Mouse (Mus musculus): Measurements from ENCODE around the gene Frmd4a. TPM values are rescaled to one million over a fixed set of nuclear protein-coding genes. Genes with fewer than 3 reads are reported as not detected.
A peak's percentile ranks its signal among the peaks of the same experiment; 100 is the strongest.

Frmd4a gene
- polyA plus RNA-seq, 1 experiment from 2014 or later = 72.7 TPM

DNA sequence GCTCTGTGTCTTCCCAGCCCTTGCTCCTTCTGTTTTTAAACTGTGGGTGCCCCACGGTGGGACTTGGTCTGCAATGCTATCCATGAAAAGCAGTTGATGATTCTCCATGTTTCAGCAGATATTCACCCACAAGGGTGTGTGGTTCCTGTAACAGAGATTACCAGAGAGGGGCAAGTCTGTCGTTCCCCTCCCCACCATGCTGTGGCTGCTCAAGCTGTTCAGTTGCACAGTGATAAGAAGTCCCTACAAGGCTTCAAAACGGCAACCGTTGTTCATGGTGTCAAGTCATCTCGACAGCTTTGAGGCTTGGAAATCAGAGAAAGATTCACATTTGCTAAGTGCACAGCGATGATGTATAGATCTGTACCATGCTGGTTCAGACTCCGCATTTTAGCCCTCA, 449.8 kb downstream of the Frmd4a start:
- no peak for ATAC-seq (replicated peaks)
- H3K9ac ChIP-seq (replicated peaks) = no peak overlapping the region
- no peak overlapping the region for H3K4me2 ChIP-seq (replicated peaks)
- WGBS = 93% methylated on average over 7 of the region's 7 CpGs
- no peaks in the 10 kb centered on the region for H3K27me3 ChIP-seq
- H3K4me3 ChIP-seq = no peak overlapping the region
- H3K36me3 ChIP-seq = peaks cover 4% of the 10 kb centered on the region; the same call in 1 of the 2 replicates
- H3K9me3 ChIP-seq = no peaks in the 10 kb centered on the region
- H3K4me1 ChIP-seq = peaks cover 18% of the 10 kb centered on the region
- no peak overlapping the region for H3K27ac ChIP-seq (replicated peaks)

DNA sequence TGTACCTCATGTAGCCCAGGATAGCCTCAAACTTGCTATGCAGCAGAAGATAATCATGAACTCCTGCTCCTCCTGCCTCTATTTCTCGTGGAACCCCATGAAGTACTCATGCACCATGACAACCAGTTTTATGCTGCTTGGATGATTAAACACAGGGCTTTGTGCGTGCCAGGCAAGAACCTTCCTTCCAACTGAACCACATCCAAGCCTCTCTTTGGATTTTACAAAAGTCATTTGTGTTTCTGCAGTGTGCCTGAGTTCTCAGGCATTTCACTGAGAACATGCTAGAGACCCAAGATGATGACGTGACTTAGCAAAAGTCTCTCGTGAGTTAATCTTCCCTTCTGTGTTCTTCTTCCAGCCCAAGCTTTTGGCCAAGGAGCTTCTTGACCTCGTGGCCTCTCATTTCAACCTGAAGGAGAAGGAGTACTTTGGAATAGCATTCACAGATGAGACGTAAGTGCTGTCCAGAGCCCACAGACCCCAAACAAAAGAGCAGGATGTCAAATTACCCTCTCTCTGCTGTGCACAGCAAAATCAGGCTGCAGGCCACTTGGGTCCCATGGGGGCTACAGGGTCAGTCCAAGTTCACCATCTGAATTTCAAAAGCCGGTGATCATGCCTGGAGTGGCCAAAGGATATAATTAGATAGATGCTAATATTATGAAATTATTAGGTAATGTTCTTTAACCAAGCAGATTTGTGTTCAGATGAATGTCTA, 455.4 kb downstream of the Frmd4a start:
- H3K36me3 ChIP-seq = peaks cover 6% of the 10 kb centered on the region; the same call in 1 of the 2 replicates
- H3K4me2 ChIP-seq (replicated peaks) = no peak overlapping the region
- no peak overlapping the region for H3K4me3 ChIP-seq
- 0 out of 2 replicates have a peak overlapping the region, but pooled peaks have one; percentile 13 for H3K27ac ChIP-seq (replicated peaks)
- no peak for ATAC-seq (replicated peaks)
- 70% methylated on average over 7 of the region's 7 CpGs for WGBS
- H3K4me1 ChIP-seq = peaks cover 25% of the 10 kb centered on the region
- H3K9ac ChIP-seq (replicated peaks) = no peak overlapping the region
- no peaks in the 10 kb centered on the region for H3K9me3 ChIP-seq
- no peaks in the 10 kb centered on the region for H3K27me3 ChIP-seq

GRCm38 (mm10) chr2:4473866-4474538, 456.5 kb downstream of the Frmd4a start:
- Histone ChIP-seq H3K4me3 (no peak overlapping the region), H3K27me3 (no peaks in the 10 kb centered on the region), H3K4me1 (peaks cover 25% of the 10 kb centered on the region), H3K36me3 (0 out of 2 replicates have a peak, but pooled peaks cover 3% of the 10 kb centered on the region), H3K9ac (replicated peaks) (no peak overlapping the region), H3K9me3 (no peaks in the 10 kb centered on the region), H3K27ac (replicated peaks) (peak overlapping the region; percentile 41; the same call in 1 of the 2 replicates), H3K4me2 (replicated peaks) (no peak overlapping the region)
- WGBS = 73% methylated on average over 7 of the region's 8 CpGs
- no peak for ATAC-seq (replicated peaks)

GRCm38 (mm10) chr2:4474539-4474937, 457.0 kb downstream of the Frmd4a start:
- peak overlapping the region; percentile 41; the same call in 1 of the 2 replicates for H3K27ac ChIP-seq (replicated peaks)
- no peak overlapping the region for H3K9ac ChIP-seq (replicated peaks)
- ATAC-seq (replicated peaks) = no peak
- H3K4me3 ChIP-seq = no peak overlapping the region
- H3K4me1 ChIP-seq = peaks cover 25% of the 10 kb centered on the region
- H3K27me3 ChIP-seq = no peaks in the 10 kb centered on the region
- no peaks in the 10 kb centered on the region for H3K9me3 ChIP-seq
- H3K4me2 ChIP-seq (replicated peaks) = no peak overlapping the region
- H3K36me3 ChIP-seq = 0 out of 2 replicates have a peak, but pooled peaks cover 3% of the 10 kb centered on the region

DNA sequence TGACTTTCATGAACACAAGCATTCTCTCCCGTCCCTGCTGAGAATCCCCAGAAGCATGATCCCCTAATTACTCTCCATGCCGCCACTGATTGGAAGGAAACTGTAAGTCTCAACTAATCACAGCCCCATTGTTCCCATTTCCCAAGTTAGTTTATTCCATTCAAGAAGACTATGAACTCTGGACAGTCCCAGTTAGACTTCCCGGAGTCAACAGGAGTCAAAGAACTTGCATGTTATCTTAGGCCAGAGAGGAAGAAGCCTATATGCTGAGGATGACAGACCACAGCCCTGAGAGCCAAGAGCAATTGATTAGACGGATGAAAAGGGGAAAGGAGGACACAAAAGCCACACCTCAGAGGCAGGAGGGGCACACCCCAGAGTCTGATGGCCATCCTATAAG, 458.5 kb downstream of the Frmd4a start:
- no peaks in the 10 kb centered on the region for H3K9me3 ChIP-seq
- H3K9ac ChIP-seq (replicated peaks) = no peak overlapping the region
- H3K4me1 ChIP-seq = peaks cover 25% of the 10 kb centered on the region
- H3K4me3 ChIP-seq = no peak overlapping the region
- ATAC-seq (replicated peaks) = no peak
- H3K36me3 ChIP-seq = 0 out of 2 replicates have a peak, but pooled peaks cover 3% of the 10 kb centered on the region
- no peak overlapping the region for H3K4me2 ChIP-seq (replicated peaks)
- 51% methylated on average over 4 of the region's 4 CpGs for WGBS
- H3K27me3 ChIP-seq = no peaks in the 10 kb centered on the region
- H3K27ac ChIP-seq (replicated peaks) = no peak overlapping the region

- no peak overlapping the region for H3K9ac ChIP-seq (replicated peaks)
- no peak overlapping the region for H3K4me3 ChIP-seq
- no peak for ATAC-seq (replicated peaks)
- WGBS = 90% methylated on average over 5 of the region's 5 CpGs
- peaks cover 25% of the 10 kb centered on the region for H3K4me1 ChIP-seq
- no peaks in the 10 kb centered on the region for H3K27me3 ChIP-seq
- H3K27ac ChIP-seq (replicated peaks) = no peak overlapping the region
- no peaks in the 10 kb centered on the region for H3K9me3 ChIP-seq
- H3K4me2 ChIP-seq (replicated peaks) = no peak overlapping the region
- H3K36me3 ChIP-seq = 0 out of 2 replicates have a peak, but pooled peaks cover 3% of the 10 kb centered on the region
Observed at GRCm38 (mm10) chr2:4476608-4477007, 459.1 kb downstream of the Frmd4a start.

GRCm38 (mm10) chr2:4477311-4477710, 459.8 kb downstream of the Frmd4a start:
- WGBS = 77% methylated on average over 5 of the region's 5 CpGs
- no peak overlapping the region for H3K9ac ChIP-seq (replicated peaks)
- no peak overlapping the region for H3K4me2 ChIP-seq (replicated peaks)
- no peaks in the 10 kb centered on the region for H3K27me3 ChIP-seq
- no peak overlapping the region for H3K27ac ChIP-seq (replicated peaks)
- H3K4me3 ChIP-seq = no peak overlapping the region
- no peak for ATAC-seq (replicated peaks)
- H3K4me1 ChIP-seq = peaks cover 20% of the 10 kb centered on the region
- H3K36me3 ChIP-seq = 0 out of 2 replicates have a peak, but pooled peaks cover 3% of the 10 kb centered on the region
- H3K9me3 ChIP-seq = no peaks in the 10 kb centered on the region

GRCm38 (mm10) chr2:4480180-4480579, 462.7 kb downstream of the Frmd4a start:
- ATAC-seq (replicated peaks) = no peak
- WGBS = 93% methylated on average over 5 of the region's 5 CpGs
- H3K9me3 ChIP-seq = no peaks in the 10 kb centered on the region
- H3K36me3 ChIP-seq = 0 out of 2 replicates have a peak, but pooled peaks cover 3% of the 10 kb centered on the region
- H3K9ac ChIP-seq (replicated peaks) = no peak overlapping the region
- H3K27me3 ChIP-seq = no peaks in the 10 kb centered on the region
- H3K27ac ChIP-seq (replicated peaks) = no peak overlapping the region
- no peak overlapping the region for H3K4me2 ChIP-seq (replicated peaks)
- peaks cover 4% of the 10 kb centered on the region for H3K4me1 ChIP-seq
- no peak overlapping the region for H3K4me3 ChIP-seq

DNA sequence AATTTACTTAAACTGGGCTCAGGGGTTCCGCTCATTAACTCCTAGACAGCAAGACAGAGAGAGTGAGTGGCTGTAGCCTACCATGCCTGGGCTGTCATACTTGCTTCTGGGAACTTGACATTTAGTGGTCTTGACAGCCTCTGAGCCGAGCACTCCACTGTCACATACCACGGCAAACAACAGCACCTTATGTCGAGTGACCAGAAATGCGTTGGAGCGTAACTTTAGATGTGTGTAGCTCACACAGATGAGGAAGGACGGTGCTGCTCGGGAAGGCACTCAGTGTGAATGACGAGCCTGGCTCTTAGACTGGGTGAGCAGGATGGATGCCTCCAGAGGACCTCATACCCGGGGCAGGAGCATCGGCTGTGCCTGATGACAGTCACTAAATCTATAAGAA, 463.6 kb downstream of the Frmd4a start:
- Histone ChIP-seq H3K4me1 (peaks cover 11% of the 10 kb centered on the region), H3K9ac (replicated peaks) (no peak overlapping the region), H3K9me3 (no peaks in the 10 kb centered on the region), H3K27me3 (no peaks in the 10 kb centered on the region), H3K4me3 (no peak overlapping the region), H3K36me3 (0 out of 2 replicates have a peak, but pooled peaks cover 3% of the 10 kb centered on the region), H3K4me2 (replicated peaks) (no peak overlapping the region), H3K27ac (replicated peaks) (no peak overlapping the region)
- 78% methylated on average over 11 of the region's 11 CpGs for whole genome bisulfite sequencing
- no peak for ATAC-seq (replicated peaks)

DNA sequence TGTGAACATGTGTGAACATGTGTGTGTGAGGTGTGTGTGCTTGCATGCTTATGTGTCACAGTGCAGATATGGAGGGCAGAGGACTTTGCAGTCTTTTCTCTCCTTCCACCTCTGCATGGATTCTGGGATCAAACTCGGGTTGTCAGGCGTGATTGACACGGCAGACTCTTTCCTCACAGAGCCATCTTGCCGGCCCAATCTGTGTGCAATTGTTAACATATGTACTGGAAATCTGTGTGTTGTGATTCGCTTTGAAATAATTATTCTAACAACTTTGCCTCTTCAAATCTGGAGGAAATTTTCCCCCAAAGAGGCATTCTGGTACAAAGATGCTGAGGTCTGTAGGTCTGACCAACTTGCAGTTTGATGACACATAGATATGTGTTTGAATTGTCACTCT, 468.7 kb downstream of the Frmd4a start:
- H3K9me3 ChIP-seq = no peaks in the 10 kb centered on the region
- peak overlapping the region; percentile 76 for H3K27ac ChIP-seq (replicated peaks)
- no peaks in the 10 kb centered on the region for H3K27me3 ChIP-seq
- no peaks in the 10 kb centered on the region for H3K36me3 ChIP-seq
- H3K9ac ChIP-seq (replicated peaks) = no peak overlapping the region
- WGBS = 67% methylated on average over 5 of the region's 5 CpGs
- no peak overlapping the region for H3K4me3 ChIP-seq
- peaks cover 47% of the 10 kb centered on the region for H3K4me1 ChIP-seq
- no peak overlapping the region for H3K4me2 ChIP-seq (replicated peaks)
- peak; percentile 44; the same call in 1 of the 2 replicates for ATAC-seq (replicated peaks)

DNA sequence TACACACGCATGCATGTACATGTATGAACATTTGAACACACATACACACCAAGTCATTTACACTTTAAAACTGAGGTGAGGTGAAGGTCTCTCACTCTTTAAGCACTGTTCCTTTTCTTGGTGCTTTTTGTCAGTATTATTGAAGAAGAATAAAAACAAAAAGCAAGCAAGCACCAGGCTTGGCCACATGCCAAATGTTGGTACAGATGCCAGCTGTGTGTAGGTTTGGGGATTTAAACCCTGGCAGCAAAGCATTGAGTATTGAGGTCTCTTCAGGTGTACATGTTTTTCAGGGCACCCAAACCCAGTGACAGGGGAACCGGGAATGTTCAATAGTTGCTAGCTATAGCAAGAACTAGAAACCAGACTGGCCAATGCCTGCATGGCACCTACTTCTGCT, 469.8 kb downstream of the Frmd4a start:
- H3K4me1 ChIP-seq = peaks cover 57% of the 10 kb centered on the region
- H3K27ac ChIP-seq (replicated peaks) = peak overlapping the region; percentile 76
- 59% methylated on average over 2 of the region's 2 CpGs for WGBS

DNA sequence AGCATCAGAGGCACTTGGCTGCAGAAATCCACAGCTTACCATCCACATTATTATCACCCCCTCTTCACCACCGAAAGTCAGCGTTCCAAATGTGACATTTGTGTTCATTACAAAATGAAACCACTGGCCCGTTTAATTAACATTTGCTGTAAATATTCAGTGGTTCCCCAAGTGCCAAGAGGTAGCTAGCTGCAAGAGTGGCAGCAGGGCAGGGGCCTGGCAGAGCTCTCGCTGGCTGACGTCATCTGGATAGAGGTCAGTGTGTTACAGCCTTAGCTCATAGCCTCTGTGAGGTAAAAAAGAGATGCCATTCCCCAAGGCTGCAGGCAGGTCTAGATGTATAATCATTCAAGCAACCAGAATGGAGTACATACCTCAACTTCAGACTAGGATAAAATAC, 473.3 kb downstream of the Frmd4a start:
- ATAC-seq (replicated peaks) = 0 out of 2 replicates have a peak, but pooled peaks have one; percentile 18
- H3K4me2 ChIP-seq (replicated peaks) = no peak overlapping the region
- peaks cover 61% of the 10 kb centered on the region for H3K4me1 ChIP-seq
- no peaks in the 10 kb centered on the region for H3K27me3 ChIP-seq
- H3K36me3 ChIP-seq = no peaks in the 10 kb centered on the region
- H3K9me3 ChIP-seq = no peaks in the 10 kb centered on the region
- no peak overlapping the region for H3K9ac ChIP-seq (replicated peaks)
- 23% methylated on average over 5 of the region's 5 CpGs for WGBS
- H3K4me3 ChIP-seq = no peak overlapping the region
- peak overlapping the region; percentile 54 for H3K27ac ChIP-seq (replicated peaks)

More for the DNA sequence above, 469.8 kb downstream of the Frmd4a start:
- Histone ChIP-seq H3K4me2 (replicated peaks) (no peak overlapping the region), H3K36me3 (no peaks in the 10 kb centered on the region), H3K9me3 (no peaks in the 10 kb centered on the region), H3K9ac (replicated peaks) (no peak overlapping the region), H3K27me3 (no peaks in the 10 kb centered on the region), H3K4me3 (no peak overlapping the region)
- ATAC-seq (replicated peaks) = no peak
